Mouse (Mus musculus) brain, adult 2 months (tissue): Measurements from ENCODE around the gene Srf.

ENCODE experiments used
- DNase-seq: peaks from one replicate; pipeline ENCODE4 v3.0.0; 2011; ENCODE audit warnings: low read depth, low spot score

The Srf gene

DNA sequence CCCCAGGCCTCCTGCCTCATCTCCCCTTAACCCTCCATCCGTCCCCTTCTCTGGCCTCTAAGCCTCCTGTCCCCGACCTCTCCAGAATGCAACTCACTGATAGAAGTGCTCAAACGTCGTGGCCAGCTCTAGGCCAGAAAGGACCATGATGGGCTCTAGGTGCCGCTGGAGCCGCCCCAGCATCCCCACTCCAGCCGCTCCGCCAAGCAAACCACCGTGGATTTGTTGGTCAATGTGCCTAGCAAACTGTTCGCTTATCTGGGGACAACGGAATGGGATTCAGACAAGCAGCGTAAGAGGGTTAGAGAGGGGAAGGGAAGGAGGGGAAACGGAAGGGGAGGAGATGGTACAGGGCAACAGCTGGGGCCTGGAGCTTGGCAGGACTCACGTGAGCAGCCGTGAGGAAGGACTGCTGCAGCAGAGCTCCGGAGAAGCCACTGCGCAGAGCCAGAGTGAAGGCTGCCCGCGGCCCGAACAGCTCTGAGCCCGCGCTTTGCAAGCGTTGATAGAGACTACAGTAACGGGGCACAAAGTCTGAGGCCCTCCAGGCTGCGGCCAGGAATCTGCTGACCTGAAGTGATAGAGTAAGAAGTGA, 35.5 kb downstream of the Srf start:
- DNase-seq: no peak

DNA sequence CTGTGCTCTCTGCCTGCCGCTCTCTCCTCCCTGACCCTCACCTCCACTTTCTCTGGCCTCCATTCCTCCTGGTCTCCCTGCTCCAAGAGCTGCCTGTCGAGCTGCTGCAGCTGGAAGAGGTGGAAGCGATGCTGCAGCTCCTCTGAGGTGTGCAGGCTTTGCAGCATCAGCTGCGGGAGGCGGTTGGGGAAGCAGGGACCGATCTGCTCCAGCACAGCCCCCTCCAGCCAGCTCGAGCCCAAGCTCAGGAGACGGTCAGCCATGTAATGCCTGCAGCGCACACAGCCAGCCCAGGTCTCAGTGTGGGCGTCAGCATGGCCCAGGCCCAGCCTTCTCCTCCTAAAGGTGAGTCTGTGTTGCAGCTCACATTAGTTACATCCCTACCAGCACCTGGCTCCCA, 36.0 kb downstream of the Srf start:
- DNase-seq: no peak

DNA sequence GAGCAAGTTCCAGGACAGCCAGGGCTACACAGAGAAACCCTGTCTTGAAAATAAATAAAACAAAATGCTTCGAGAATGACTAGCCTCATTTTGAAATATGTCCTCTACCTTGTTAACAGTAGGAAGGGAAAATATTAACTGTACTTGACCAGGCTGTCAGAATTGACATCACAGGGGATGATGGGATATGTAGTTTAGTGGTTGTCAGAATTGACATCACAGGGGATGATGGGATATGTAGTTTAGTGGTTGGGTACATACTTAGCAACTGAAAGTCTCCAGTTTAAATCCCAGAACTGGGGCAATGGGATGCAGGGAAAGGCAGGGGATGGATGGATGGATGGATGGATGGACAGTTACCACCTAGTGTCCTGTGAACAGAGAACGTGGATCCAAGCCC, 42.6 kb downstream of the Srf start:
- no peak for DNase-seq

- DNase-seq: no peak
Observed at GRCm38 (mm10) chr17:46511059-46511710, 44.8 kb downstream of the Srf start.

DNA sequence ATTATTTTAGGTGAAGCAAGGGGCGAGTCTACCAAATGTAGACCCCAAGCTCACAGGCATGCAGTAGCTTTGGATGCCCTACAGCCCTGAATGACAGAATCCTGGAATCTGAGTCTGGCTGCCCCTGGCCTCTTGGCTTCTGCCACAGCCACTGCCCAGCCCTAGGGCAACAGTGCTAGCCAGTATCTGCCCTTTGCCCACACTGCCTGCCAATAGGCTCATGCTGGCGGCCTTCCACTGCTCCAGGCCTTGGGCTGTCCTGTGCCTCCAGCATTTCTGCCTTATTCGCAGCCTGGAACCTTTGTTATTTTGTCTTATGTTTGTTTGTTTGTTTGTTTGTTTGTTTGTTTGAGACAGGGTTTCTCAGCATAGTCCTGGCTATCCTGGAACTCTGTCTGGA, 50.4 kb downstream of the Srf start:
- no peak for DNase-seq

- no peak for DNase-seq
Observed at GRCm38 (mm10) chr17:46503847-46504638, 51.9 kb downstream of the Srf start.

- DNase-seq: no peak
Observed at GRCm38 (mm10) chr17:46502775-46503174, 53.2 kb downstream of the Srf start.
